Mouse (Mus musculus) heart, adult 8-10 months (tissue): ENCODE results near the gene Psmb11. TPM values are rescaled to one million over a fixed set of nuclear protein-coding genes. Genes with fewer than 3 reads are reported as not detected.
"Not testable (repeated sequence)": the region's sequence is repeated elsewhere in the genome, so short reads cannot be mapped to it uniquely, and the experiment has no call there.

Source experiments
- DNase-seq: peaks from one replicate; pipeline ENCODE4 v3.0.0; 2022; ENCODE audit warnings: low spot score
- total RNA-seq, 4 experiments: library from RNA; stranded (reverse); gene quantifications; 2 replicates each; pipeline ENCODE4 v1.2.4; 2022

The Psmb11 gene
- total RNA-seq, 4 experiments from 2014 or later: not detected

DNA sequence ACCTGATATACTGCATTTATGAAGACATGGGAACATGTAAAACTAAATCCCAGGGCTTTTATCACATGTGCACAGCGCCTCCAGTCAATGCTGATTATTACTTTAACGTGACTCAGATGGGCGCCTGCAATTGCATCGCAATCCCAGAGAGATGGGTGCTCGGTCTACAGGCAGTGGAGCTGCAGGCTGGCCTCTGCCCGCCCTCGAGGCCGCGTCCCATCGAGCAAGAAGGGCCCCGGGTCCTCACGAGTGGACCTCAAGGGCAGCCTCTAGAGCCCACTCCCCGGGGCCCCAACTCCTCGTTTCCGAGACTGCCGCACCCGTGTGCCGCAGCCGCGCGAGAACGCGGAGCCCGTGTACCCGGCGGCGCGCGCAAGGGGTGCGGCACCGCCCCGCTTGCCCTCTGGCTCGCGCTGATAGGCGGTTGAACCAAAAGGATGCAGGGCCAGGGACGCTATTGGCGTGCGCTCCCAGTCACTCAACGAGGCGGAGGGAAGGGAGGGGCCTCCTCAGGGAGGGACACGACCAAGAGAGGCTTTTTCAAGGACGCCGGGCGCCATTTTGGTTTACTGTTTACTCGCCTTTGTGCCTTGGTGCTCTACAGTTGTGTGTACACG, 18.1 kb upstream of the Psmb11 start:
- DNase-seq: peak; percentile 96

- DNase-seq: no peak
Measured at GRCm38 (mm10) chr14:54603686-54604085, 17.5 kb upstream of the Psmb11 start.

DNA sequence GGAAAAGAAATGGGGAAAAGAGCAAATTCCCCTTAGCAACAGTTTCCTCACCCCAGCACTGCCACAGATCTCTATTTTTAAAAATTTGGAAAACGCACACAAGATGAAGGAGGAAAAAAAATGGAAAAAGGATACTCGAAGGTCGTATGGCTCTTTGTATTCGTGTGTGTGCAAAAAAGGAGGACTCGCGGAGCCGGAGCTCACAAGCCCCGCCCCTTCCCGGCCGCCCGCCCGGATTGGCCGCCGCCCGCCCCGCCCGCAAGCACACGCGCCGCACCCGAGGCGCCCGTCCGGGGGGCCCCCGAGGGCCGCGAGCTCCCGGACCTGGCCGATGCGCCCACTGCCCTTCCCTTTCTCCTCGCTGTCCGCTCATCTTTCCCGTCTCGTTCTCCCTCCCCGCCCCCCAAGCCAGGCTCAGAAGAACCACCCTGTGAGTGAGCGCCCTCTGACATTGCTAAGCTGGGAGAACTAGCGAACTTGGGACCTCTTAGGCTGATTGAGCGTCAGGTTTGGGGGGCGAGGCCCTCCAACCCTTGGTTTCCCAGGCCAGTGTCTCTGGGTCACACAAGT, 15.4 kb upstream of the Psmb11 start, which contains the start of gene 4931414P19Rik:
TSS of gene 4931414P19Rik (minus strand) at position 242 of the 570 bp plus-strand sequence.
- DNase-seq: peak; percentile 63

- DNase-seq: no peak
Measured at GRCm38 (mm10) chr14:54607226-54607625, 14.0 kb upstream of the Psmb11 start.

DNA sequence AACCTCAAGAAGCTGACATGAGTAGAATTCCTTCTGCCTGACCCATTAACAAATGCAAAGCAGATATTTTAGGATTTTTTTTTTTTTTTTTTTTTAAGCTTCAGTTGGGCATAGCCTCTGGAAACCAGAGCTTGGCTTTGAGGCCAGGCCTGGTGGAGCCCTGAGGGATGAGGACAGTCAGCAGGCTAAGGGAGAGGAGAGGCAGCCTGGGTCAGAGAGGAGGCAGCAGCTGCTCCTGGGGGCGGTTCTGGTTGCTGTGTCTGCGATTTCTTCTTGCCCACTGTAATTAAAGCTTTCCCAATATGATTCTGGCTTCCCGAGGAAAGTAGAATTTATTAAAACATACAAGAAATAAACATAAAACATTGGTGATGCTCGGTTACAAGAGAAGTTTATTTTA, 12.0 kb upstream of the Psmb11 start:
- DNase-seq: no peak

DNA sequence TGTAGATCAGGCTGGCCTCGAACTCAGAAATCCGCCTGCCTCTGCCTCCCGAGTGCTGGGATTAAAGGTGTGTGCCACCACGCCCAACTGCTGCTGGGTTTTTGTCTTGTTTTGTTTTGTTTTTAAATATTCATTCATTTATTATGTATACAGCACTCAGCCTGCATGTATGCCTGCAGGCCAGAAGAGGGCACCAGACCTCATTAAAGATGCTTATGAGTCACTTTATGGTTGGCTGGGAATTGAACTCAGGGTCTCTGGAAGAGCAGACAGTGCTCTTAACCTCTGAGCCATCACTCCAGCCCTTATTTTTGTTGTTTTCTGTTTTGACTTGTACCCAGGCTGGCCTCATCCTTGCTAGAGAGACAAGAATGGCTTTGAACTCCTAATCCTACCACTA, 11.3 kb upstream of the Psmb11 start:
- DNase-seq: no peak

GRCm38 (mm10) chr14:54610648-54611047, 10.6 kb upstream of the Psmb11 start:
- no peak for DNase-seq

- DNase-seq: not testable (repeated sequence)
Measured at GRCm38 (mm10) chr14:54614130-54614529, 7.1 kb upstream of the Psmb11 start.

DNA sequence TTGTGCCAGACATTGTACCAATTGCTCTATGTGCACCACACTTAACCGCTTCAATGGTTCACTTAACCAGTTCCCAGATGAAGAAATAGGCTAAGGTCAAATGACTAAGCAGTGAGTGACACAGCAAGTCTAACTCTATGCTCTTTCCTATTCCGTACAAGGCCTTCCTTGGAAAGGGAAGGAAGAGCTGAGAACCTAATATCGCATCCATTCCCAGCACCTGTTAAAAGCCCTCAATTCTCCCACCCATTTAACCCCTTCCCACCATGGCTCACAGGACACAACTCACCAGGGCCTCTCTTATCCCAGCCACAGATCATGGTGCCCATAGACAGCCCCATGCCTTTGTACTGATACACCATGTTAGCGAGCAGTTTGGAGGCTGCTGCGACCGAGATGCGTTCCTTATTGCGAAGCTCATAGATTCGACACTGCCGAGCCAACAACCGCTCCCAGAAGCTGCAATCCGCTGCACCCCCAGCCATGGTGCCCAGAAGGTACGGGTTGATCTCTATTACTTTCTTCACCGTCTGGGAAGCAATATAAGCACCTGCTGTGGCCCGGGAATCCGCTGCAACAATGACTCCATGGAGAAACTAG, 4.9 kb upstream of the Psmb11 start:
- DNase-seq: no peak

- no peak for DNase-seq
Measured at GRCm38 (mm10) chr14:54617152-54617896, 3.9 kb upstream of the Psmb11 start.

GRCm38 (mm10) chr14:54617897-54618365, 3.3 kb upstream of the Psmb11 start, which contains the start of gene Psmb5:
Gene Psmb5 (minus strand): TSS chr14:54618022.
- peak; percentile 85 for DNase-seq

GRCm38 (mm10) chr14:54623334-54623733, 2.1 kb downstream of the Psmb11 start:
- no peak for DNase-seq

- no peak for DNase-seq
Measured at GRCm38 (mm10) chr14:54624976-54625375, 3.7 kb downstream of the Psmb11 start.

DNA sequence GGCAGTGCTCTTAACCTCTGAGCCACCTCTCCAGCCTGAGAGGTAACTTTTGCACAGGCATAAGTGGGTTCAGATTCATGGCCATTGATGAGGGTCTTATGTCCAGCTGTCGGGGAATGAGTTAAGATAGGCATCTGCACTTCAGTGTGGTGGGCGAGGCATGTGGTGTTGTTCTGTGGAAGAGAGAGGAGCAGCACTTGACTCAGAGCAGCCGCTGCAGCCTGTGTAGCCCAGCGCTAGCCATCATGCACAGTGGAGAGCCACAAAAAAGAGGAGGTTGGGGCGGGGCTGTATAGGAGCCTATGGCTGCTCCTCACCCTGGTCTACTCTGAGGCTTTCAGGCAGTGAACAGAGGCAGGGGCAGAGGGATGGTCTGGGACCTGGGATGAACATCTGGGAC, 6.9 kb downstream of the Psmb11 start:
- no peak for DNase-seq

GRCm38 (mm10) chr14:54629797-54630196, 8.6 kb downstream of the Psmb11 start:
- no peak for DNase-seq

DNA sequence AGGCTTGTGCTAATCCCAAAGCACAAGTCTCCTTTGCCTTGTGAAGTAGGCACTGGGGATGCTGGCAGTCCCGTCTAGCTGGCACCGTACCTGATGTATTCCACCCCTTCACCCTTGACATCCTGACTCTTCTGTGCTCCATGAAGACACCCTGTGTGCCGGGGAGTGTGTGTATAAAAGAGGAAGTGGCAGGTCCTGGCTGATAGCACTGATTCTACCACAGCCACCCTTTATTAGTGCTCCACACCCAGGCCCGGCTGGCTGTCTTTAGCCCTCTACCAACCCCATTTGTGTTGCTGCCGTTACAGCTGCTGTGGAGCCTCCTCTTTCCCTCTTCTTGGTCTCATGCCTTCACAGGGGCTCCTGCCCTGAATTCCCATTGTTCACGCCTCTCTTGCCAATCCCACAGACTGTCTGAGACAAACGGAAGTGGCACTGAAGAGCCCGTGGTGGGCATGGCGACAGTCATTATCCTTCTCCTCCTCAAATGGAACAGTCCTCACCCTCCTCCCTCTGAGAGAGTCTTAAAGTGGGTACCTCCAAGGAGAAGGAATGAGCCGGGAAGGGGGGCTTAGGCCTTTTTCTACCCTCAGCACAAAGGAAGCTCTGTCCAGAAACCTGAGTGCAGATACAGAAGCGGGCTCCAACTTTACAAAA, 9.5 kb downstream of the Psmb11 start:
- no peak for DNase-seq

DNA sequence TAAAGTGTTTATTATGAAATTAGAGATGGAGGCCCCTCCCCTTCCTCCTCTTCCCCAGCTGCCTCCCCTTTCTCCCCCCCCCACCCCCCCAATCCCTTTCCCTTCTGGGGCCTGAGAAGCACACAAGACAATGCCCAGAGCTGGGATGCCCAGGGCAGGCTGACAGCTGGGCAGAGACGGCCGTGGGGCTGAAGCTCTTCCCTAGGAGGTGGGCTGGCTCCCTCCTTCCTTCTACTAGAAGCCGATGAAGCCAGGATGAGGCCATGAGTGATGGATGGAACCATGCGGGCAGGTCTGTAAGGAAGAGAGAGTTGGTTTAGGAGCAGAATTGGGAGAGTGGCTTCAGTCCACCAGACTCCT, 10.0 kb downstream of the Psmb11 start:
- no peak for DNase-seq

DNA sequence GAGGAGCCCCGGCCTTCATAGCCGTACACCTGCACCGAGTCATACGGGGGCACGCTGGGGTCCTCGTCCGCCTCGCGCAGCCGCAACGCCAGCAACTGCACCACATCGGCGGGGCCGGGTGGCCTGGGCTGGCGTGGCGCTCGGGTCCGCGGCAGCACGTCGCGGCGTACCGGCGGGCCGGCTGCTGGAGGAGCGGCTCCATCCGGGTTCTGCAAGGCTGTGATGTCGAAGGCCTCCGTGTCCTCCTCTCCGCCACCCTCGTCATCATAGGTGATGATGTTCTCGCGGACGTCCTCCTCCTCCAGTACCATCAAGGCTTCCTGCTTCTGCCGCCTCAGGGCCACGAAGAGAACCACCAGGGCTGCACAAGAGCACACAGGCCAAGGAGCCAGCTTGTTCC, 11.0 kb downstream of the Psmb11 start:
- no peak for DNase-seq

- DNase-seq: no peak
Measured at GRCm38 (mm10) chr14:54634182-54634581, 12.9 kb downstream of the Psmb11 start.

GRCm38 (mm10) chr14:54636954-54637353, 15.7 kb downstream of the Psmb11 start:
- DNase-seq: no peak

GRCm38 (mm10) chr14:54638210-54638609, 17.0 kb downstream of the Psmb11 start:
- DNase-seq: no peak

- DNase-seq: no peak
Measured at GRCm38 (mm10) chr14:54640121-54640520, 18.9 kb downstream of the Psmb11 start.
